Mouse (Mus musculus) urinary bladder, adult 2 months (tissue): ENCODE results near the gene Rbbp4. TPM values are rescaled to one million over a fixed set of nuclear protein-coding genes. Genes with fewer than 3 reads are reported as not detected.

ENCODE experiments used
- DNase-seq: peaks from one replicate; pipeline ENCODE4 v3.0.0; 2022; ENCODE audit warnings: low spot score
- polyA plus RNA-seq: library from polyadenylated mRNA; depleted of rRNA; stranded (reverse); fragments of >200 nt; gene quantifications from 2 replicates; pipeline ENCODE4 v1.2.3, GENCODE M21; 2012

Rbbp4 gene
- polyA plus RNA-seq, 1 experiment: 72.2 TPM

- no peak for DNase-seq
Measured at GRCm38 (mm10) chr4:129353176-129353575, 18.0 kb upstream of the Rbbp4 start.

DNA sequence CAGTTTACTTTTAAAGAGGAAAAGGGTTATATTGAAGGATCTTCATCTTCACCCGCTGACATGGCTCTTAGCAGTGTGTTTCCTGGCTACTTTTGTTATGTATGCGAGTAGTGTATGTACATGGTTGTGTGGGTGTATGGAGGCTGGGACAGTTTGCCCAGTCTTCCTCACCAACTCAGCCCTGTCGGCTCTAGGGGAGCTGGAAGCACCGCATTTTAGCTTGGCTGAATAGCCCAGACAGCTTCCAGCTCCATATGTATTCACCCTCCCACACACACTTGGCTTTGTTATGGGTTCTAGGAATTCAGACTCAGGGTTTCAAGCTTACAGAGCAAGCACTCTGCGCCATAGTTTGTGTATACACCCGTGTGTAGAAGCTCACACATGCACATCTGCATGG, 15.9 kb upstream of the Rbbp4 start:
- no peak for DNase-seq

DNA sequence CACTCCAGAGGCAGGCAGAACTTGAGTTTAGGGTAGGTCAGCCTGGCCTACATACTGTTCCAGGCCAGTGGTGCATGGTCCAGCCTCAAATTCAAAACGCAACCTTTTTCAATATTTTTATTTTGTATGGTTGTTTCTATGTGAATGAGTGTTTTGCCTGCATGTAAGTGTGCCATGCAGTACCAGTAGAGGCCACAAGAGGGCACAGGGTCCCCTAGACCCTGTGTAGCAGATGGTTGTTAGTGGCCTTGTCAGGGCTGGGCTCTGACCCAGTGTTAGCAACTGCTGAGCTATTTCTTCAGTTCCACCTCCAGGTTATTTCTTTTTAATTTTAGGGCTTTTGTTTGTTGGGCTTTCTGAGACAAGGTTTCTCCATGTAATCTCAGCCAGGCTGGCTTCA, 15.5 kb upstream of the Rbbp4 start:
- peak; percentile 42 for DNase-seq

DNA sequence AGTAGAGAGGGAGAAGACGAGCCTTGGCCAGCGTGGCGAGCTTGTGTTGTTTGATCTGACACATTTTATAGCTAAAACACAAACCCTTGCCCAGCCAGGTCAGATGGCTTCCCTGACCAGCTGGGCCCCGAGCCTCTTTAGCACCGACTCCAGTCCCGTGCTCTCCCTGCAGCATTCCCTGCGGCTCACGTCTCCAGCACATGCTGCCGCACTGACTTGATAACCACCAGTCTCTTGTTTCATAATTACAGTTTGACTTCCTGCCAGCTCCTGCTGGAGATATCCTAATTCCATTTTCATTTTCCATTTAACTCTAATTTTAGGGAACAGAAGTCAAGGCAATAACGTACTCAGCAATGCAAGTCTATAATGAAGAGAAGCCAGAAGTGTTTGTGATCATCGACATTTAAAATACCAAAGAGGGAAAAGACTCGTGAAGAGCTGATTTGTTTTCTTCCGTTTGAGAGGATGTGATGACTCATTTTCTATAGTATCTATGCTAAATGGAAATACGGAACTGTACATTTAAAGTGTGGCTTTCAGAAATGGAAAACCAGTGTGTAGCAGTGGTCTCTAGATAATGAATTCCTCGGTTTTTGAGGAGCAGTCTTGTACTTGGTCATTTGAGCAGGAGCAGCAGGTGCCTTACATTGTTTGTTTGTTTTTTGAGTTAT, 11.4 kb upstream of the Rbbp4 start:
- DNase-seq: no peak

GRCm38 (mm10) chr4:129342705-129343104, 7.5 kb upstream of the Rbbp4 start:
- no peak for DNase-seq

- no peak for DNase-seq
Measured at GRCm38 (mm10) chr4:129341888-129342287, 6.7 kb upstream of the Rbbp4 start.

DNA sequence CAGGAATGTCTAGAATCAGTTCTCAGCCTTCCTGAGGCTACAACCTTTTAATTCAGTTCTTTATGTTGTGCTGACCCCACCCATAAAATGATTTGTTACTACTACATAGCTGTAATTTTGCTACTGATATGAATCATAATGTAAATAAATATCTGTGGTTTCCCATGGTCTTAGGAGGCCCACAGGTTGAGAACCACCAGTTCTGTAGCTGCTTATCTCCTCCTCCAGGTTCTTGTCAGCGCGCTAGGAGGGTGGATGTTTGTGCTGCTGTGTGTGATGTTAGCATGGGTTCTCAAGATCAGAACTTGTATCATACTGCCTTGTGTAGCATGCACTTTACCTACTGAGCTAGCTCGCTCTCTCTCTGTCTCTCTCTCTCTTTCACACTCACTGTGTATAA, 4.6 kb upstream of the Rbbp4 start:
- DNase-seq: no peak

GRCm38 (mm10) chr4:129336291-129336690, 1.1 kb upstream of the Rbbp4 start:
- no peak for DNase-seq

- DNase-seq: no peak
Measured at GRCm38 (mm10) chr4:129334677-129335215, 424 bp downstream of the Rbbp4 start.

DNA sequence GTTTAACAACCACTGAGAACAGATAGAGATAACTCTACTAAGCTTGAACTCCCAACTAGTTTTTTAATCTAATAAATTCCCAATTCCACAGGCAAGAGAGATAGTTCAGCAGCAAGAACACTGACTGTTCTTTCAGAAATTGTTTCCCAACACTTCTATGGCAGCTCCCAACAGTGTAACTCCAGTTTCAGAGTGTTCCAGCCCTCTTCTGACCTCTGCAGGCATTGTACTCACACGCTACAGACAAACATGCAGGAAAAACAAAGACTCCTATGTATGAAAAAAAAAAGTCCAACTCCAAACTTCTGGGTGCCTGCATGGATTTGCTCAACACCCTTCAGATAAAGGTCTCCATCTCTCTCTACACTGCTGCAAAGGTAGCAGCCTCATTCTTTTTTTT, 2.3 kb downstream of the Rbbp4 start:
- DNase-seq: no peak

DNA sequence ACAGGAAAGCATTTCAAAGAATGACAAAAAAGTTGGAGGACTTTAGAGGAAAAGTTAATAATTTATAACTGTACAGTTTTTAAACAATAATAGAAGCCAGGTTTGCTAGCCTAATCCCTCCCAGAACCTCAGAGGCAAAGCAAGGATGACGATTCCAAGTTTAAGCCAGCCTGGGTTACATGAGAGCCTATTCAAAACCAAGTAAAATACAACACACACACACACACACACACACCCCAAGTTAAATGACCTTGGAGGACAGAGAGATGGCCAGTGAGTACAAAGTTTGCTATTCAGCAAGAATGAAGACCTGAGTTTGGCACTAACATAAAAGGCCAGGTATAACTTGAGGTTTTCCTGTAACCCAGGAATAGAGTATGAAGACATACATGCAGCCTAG, 9.0 kb downstream of the Rbbp4 start:
- DNase-seq: no peak

GRCm38 (mm10) chr4:129324756-129325155, 10.4 kb downstream of the Rbbp4 start:
- no peak for DNase-seq

DNA sequence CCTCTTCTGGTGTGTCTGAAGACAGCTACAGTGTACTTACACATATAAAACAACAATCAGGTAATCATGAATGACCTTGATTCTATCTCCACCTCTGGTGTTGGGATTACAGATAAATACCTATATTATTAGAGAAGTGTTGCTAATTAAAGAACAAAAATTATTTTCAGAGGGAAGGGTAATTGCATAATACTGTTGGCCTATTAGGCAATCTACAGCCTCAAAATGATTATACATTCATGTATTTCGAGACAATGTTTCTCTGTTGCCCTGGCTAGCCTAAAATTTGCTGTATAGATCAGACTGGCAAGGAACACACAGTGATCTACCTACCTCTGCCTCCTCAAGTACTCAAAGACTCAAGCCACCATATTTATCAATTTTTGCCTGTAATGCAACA, 11.7 kb downstream of the Rbbp4 start:
- no peak for DNase-seq

DNA sequence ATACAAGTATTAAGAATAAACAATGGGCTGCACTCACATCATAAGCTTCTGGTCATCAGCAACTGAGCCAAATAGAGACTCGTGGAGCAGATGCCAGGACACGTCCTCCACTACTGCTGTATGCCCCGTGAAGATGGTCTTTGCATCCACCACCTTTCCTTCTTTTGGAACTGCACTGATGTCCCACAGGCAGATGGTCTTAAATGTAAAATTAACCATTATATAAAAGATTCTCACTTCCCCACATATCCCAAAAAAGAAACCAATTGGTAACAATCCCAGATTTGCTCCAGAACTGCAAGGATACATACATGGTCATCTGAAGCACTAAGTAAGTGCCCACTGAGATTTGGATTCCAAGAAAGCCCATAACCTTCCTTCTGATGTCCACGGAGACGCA, 13.1 kb downstream of the Rbbp4 start:
- DNase-seq: no peak

DNA sequence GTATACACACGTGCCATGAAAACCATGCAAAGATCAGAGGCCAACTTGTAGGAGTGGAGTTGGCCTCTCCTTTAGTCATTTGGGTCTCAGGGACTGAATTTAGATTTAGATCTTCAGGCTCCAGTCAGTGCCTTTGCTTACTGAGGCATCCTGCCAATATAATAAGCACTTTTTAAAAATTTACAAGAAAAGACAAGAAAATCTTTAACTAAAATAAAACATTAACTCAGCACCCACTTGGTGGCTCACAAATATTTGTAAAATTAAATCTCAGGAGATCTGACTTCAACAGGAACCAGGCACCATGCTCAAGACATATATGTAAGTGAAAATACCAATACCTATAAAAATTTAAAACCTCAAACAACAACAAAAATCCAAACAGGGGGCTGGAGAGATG, 14.3 kb downstream of the Rbbp4 start:
- DNase-seq: no peak

GRCm38 (mm10) chr4:129313886-129314285, 21.3 kb downstream of the Rbbp4 start:
- DNase-seq: no peak

- DNase-seq: no peak
Measured at GRCm38 (mm10) chr4:129307936-129308335, 27.2 kb downstream of the Rbbp4 start.

DNA sequence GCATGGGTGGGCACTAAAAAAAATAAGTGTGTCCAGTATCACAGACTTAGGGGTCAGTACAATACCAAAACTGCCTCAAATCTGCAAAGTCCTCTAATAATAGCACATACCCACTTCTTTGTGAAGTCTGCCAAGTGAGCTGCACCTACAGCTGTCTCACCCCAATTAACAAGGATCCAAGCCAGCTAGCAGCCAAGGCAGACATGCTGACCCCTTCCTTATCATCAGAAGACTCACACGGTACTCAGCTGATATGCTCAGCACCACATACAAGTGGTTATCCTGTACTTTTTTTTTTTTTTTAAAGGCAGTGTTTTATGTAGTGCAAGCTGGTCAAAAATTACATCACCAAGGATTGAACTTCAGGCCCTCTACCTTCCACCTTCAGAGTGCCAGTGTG, 30.9 kb downstream of the Rbbp4 start:
- DNase-seq: no peak

GRCm38 (mm10) chr4:129303816-129304215, 31.4 kb downstream of the Rbbp4 start:
- no peak for DNase-seq

DNA sequence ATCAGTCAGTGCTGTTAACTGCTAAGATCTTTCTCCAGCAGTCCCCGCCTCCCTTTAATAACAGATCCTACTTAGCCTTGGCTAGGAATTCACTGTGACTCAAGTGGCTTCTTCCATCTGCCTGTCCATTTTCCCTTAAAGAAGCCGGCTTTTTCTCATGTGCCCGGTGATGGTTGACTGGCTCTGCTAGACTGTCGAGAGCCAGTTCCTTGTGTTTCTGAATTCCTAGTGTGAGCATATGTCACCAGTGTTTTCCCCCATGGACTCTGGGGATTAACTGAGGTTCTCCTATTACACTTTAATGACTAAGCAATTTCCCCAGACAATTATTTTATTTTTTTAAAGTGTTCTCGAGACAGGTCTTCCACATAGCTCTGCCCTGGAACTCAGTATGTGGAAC, 31.8 kb downstream of the Rbbp4 start:
- DNase-seq: no peak

DNA sequence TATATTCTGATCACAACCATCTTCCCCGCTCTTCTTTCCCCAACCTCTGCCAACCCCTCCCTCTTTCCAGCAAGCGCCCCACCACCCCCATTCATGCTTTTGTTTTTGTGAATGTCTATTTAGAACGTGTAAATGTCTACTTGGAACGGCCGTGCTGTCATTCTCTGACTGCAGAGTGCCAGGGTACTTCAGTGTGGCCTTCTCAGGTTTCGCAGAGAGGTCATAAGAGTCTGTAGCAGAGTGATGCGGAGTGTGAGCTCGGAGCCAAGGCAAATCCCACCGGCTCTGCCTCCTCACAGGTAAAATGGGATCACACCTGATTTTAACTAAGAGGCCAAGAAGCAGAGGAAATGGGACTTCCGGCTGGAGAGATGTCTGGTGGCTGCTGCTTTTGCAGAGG, 36.0 kb downstream of the Rbbp4 start:
- DNase-seq: no peak

GRCm38 (mm10) chr4:129297724-129298123, 37.4 kb downstream of the Rbbp4 start:
- no peak for DNase-seq

GRCm38 (mm10) chr4:129296066-129296465, 39.1 kb downstream of the Rbbp4 start:
- DNase-seq: no peak

DNA sequence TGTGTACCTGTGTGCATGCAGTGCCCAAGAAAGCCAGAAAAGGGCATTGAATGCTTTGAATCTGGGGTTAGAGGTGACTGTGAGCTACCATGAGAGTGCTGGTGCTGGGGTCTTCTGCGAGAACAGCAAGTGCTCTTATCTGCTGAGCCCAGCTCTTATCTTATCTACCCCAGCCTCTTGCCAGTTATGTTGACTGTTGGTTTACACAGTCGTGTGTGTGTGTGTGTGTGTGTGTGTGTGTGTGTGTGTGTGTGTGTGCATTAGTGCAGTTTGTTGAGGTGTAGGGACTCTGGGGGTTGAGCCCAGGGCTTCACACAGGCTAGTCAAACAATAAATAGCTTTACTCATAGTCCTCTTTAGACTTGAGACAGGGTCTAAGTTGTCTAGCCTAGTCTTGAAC, 40.0 kb downstream of the Rbbp4 start:
- DNase-seq: no peak
